Mouse (Mus musculus) spleen, adult 2 months (tissue): ENCODE results near the gene Kit.

Experiments used
- CTCF ChIP-seq: fragments of 200-500 bp; IDR thresholded peaks from 2 replicates; pipeline ENCODE4 v1.5.1; 2011; ENCODE audit warnings: mild to moderate bottlenecking, inconsistent platforms; ENCODE audit not compliant: insufficient read depth, insufficient read length, insufficient replicate concordance; ENCODE audit errors: extremely low read depth
- POLR2A ChIP-seq: fragments of 200-500 bp; IDR thresholded peaks from 2 replicates; pipeline ENCODE4 v1.6.1; 2011; ENCODE audit warnings: low read depth, low read length, inconsistent platforms

DNA sequence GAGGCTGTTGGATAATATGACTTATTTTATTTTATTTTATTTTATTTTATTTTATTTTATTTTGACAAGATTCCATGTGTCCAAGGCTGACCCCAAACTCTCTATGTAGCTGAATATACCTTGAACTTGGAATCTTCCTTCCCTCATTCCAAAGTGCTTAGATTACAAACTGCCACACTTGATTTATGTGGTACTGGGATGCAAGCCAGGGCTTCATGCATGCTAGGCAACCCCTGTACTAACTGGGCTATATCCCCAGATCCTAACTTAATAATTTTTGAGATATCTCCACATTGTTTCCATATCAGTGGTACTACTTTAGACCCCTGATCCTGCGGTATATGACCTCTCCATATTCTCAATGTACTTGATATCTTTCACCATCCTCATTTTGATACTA is 130.7 kb downstream of the Kit start:
- TF ChIP-seq CTCF (no peak), POLR2A (no peak)
